29 mouse cellular contexts compared by ENCODE assay signal in the genomic region with DNA sequence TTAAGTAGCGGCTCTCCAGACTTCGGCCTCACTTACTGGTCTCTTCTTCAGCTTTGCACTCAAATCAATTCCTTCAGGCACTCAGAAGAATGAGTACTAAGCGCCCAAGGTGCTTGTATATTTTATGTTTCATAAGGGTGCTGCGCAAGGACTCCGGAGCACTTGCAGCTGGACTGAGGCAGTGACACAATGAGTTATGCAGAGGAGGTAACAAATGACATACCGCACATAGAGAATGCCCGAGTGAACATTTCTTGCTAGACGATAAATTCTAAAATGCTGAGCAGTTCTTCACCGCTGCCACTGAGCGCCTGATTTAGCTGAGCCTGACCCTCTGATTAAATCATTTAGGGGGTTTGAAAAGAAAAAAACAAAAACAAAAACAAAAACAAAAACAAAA.
A peak's percentile ranks its signal among the peaks of the same experiment; 100 is the strongest.
DNase-seq lines count a peak whose midpoint lies in the region; ATAC-seq lines count a peak whose summit lies in the region.
"Had no signal": no experiment of that assay in that cellular context is flagged by ENCODE, and none has a peak within 500 bp of the region (broad histone marks: within the 10 kb centered on the region; RNA-seq: fewer than 3 reads in every experiment).

No protein-coding gene starts in this region.

- H3K27ac ChIP-seq in hindbrain, embryonic 15.5 days (replicated peaks): no peak overlapping the region
- H3K27ac ChIP-seq in hindbrain, embryonic 16.5 days (ENCODE audit: low read depth, low read length): no peak overlapping the region
- no peak overlapping the region for H3K27ac ChIP-seq in neural tube, embryonic 11.5 days (ENCODE audit: low read depth, low read length)
- H3K27ac ChIP-seq in neural tube, embryonic 12.5 days: no peak overlapping the region
- no peak overlapping the region for H3K27ac ChIP-seq in neural tube, embryonic 14.5 days (ENCODE audit: low read depth, low read length)
- H3K27ac ChIP-seq in liver, embryonic 11.5 days (ENCODE audit: low read depth, low read length): no peak overlapping the region
- H3K27ac ChIP-seq: embryonic facial prominence, embryonic 13.5 days; embryonic facial prominence, embryonic 15.5 days; forebrain, embryonic 10.5 days; forebrain, embryonic 12.5 days had no signal

- H3K4me2 ChIP-seq in hindbrain, embryonic 15.5 days: 0 out of 2 replicates have a peak overlapping the region, but pooled peaks have one; percentile 4
- no peak overlapping the region for H3K4me2 ChIP-seq in hindbrain, embryonic 16.5 days (ENCODE audit: low read length)
- H3K4me2 ChIP-seq in neural tube, embryonic 11.5 days (ENCODE audit: low read depth): no peak overlapping the region
- no peak overlapping the region for H3K4me2 ChIP-seq in neural tube, embryonic 12.5 days (replicated peaks)
- no peak overlapping the region for H3K4me2 ChIP-seq in neural tube, embryonic 14.5 days (ENCODE audit: low read depth, low read length)
- no peak overlapping the region for H3K4me2 ChIP-seq in liver, embryonic 11.5 days
- H3K4me2 ChIP-seq: embryonic facial prominence, embryonic 13.5 days; embryonic facial prominence, embryonic 15.5 days; forebrain, embryonic 12.5 days had no signal

- H3K9ac ChIP-seq in hindbrain, embryonic 15.5 days: no peak overlapping the region
- no peak overlapping the region for H3K9ac ChIP-seq in hindbrain, embryonic 16.5 days (ENCODE audit: low read depth, low read length)
- no peak overlapping the region for H3K9ac ChIP-seq in neural tube, embryonic 11.5 days (ENCODE audit: low read length)
- no peak overlapping the region for H3K9ac ChIP-seq in neural tube, embryonic 12.5 days
- no peak overlapping the region for H3K9ac ChIP-seq in neural tube, embryonic 14.5 days (replicated peaks; ENCODE audit: low read depth, low read length)
- no peak overlapping the region for H3K9ac ChIP-seq in liver, embryonic 11.5 days (ENCODE audit: low read depth, low read length)
- H3K9ac ChIP-seq: embryonic facial prominence, embryonic 13.5 days; embryonic facial prominence, embryonic 15.5 days; forebrain, embryonic 12.5 days had no signal

- WGBS in hindbrain, embryonic 15.5 days: 72% methylated on average over 10 of the region's 10 CpGs
- WGBS in hindbrain, embryonic 16.5 days: 71% methylated on average over 10 of the region's 10 CpGs
- 80% methylated on average over 10 of the region's 10 CpGs for WGBS in neural tube, embryonic 11.5 days
- WGBS in neural tube, embryonic 12.5 days: 67% methylated on average over 10 of the region's 10 CpGs
- 54% methylated on average over 10 of the region's 10 CpGs for WGBS in neural tube, embryonic 14.5 days
- 89% methylated on average over 10 of the region's 10 CpGs for WGBS in liver, embryonic 11.5 days

- H3K9me3 ChIP-seq in hindbrain, embryonic 15.5 days: no peaks in the 10 kb centered on the region
- no peaks in the 10 kb centered on the region for H3K9me3 ChIP-seq in hindbrain, embryonic 16.5 days (ENCODE audit: control insufficient read depth, low read length)
- H3K9me3 ChIP-seq in neural tube, embryonic 11.5 days (ENCODE audit: control insufficient read depth, low read length): no peaks in the 10 kb centered on the region
- no peaks in the 10 kb centered on the region for H3K9me3 ChIP-seq in neural tube, embryonic 12.5 days
- no peaks in the 10 kb centered on the region for H3K9me3 ChIP-seq in neural tube, embryonic 14.5 days (ENCODE audit: control insufficient read depth, low read length)
- H3K9me3 ChIP-seq in liver, embryonic 11.5 days (ENCODE audit: control insufficient read depth, low read length): no peaks in the 10 kb centered on the region
- H3K9me3 ChIP-seq: embryonic facial prominence, embryonic 13.5 days; embryonic facial prominence, embryonic 15.5 days; forebrain, embryonic 10.5 days; forebrain, embryonic 12.5 days had no signal

- no peak for ATAC-seq in hindbrain, embryonic 15.5 days (ENCODE audit: low FRiP score, low read depth)
- no peak for ATAC-seq in hindbrain, embryonic 16.5 days
- ATAC-seq in neural tube, embryonic 11.5 days (ENCODE audit: insufficient read depth, low FRiP score, low TSS enrichment): peak; percentile 41; the same call in 1 of the 2 replicates
- peak; percentile 63; the same call in 1 of the 2 replicates for ATAC-seq in neural tube, embryonic 12.5 days (ENCODE audit: low FRiP score, low read depth)
- peak; percentile 72 for ATAC-seq in neural tube, embryonic 14.5 days (ENCODE audit: low read depth)
- no peak for ATAC-seq in liver, embryonic 11.5 days (replicated peaks; ENCODE audit: low FRiP score)
- ATAC-seq: activated CD4-positive, CD25-positive, alpha-beta regulatory T cell, adult 4 months; CD4-positive, CD25-positive, alpha-beta regulatory T cell, adult 4 months; forebrain, embryonic 14.5 days; Patski had no signal

- no peak for DNase-seq in neural tube, embryonic 11.5 days (ENCODE audit: low spot score)
- DNase-seq in neural tube, embryonic 10.5 days (ENCODE audit: extremely low spot score, low spot score): no peak
- DNase-seq in liver, embryonic 11.5 days (ENCODE audit: low spot score): no peak
- DNase-seq in yolk sac, embryonic 10.5 days (ENCODE audit: low spot score): no peak
- DNase-seq: adrenal gland, adult 8-10 months; adrenal gland, postnatal 14 days; B cell, adult 2 months; cerebellum, adult 11 months; cerebellum, adult 18-20 months; cerebellum, adult 8-10 months; cerebellum, adult 9-11 months; cerebellum, postnatal 14 days; cerebellum, postnatal 36 days; embryo, embryonic 11 days had no signal

- H3K4me1 ChIP-seq in hindbrain, embryonic 15.5 days (replicated peaks): no peaks in the 10 kb centered on the region; the same call in 1 of the 2 replicates
- no peaks in the 10 kb centered on the region for H3K4me1 ChIP-seq in hindbrain, embryonic 16.5 days (ENCODE audit: control insufficient read depth, insufficient read depth, low read depth, low read length)
- no peaks in the 10 kb centered on the region for H3K4me1 ChIP-seq in neural tube, embryonic 11.5 days (ENCODE audit: control insufficient read depth, insufficient read depth, low read length)
- H3K4me1 ChIP-seq in neural tube, embryonic 12.5 days: no peaks in the 10 kb centered on the region
- 0 out of 2 replicates have a peak, but pooled peaks cover 2% of the 10 kb centered on the region for H3K4me1 ChIP-seq in neural tube, embryonic 14.5 days (ENCODE audit: control insufficient read depth, insufficient read depth, low read length)
- no peaks in the 10 kb centered on the region for H3K4me1 ChIP-seq in liver, embryonic 11.5 days (replicated peaks; ENCODE audit: control insufficient read depth, insufficient read depth, low read length)
- H3K4me1 ChIP-seq: embryonic facial prominence, embryonic 13.5 days; embryonic facial prominence, embryonic 15.5 days; forebrain, embryonic 10.5 days; forebrain, embryonic 12.5 days had no signal

- no peaks in the 10 kb centered on the region for H3K27me3 ChIP-seq in hindbrain, embryonic 15.5 days
- H3K27me3 ChIP-seq in hindbrain, embryonic 16.5 days (replicated peaks; ENCODE audit: control insufficient read depth, insufficient read depth, low read length): no peaks in the 10 kb centered on the region
- no peaks in the 10 kb centered on the region for H3K27me3 ChIP-seq in neural tube, embryonic 11.5 days (ENCODE audit: control insufficient read depth, insufficient read depth, low read length)
- H3K27me3 ChIP-seq in neural tube, embryonic 12.5 days (replicated peaks): no peaks in the 10 kb centered on the region
- H3K27me3 ChIP-seq in neural tube, embryonic 14.5 days (ENCODE audit: control insufficient read depth, insufficient read depth, low read length): no peaks in the 10 kb centered on the region
- H3K27me3 ChIP-seq in liver, embryonic 11.5 days (replicated peaks; ENCODE audit: control insufficient read depth, insufficient read depth, low read length): no peaks in the 10 kb centered on the region
- H3K27me3 ChIP-seq: CH12.LX; embryonic facial prominence, embryonic 13.5 days; embryonic facial prominence, embryonic 15.5 days; forebrain, embryonic 12.5 days; Patski had no signal

- no peaks in the 10 kb centered on the region for H3K36me3 ChIP-seq in hindbrain, embryonic 15.5 days
- no peaks in the 10 kb centered on the region for H3K36me3 ChIP-seq in hindbrain, embryonic 16.5 days (ENCODE audit: control insufficient read depth, insufficient read depth, low read length)
- no peaks in the 10 kb centered on the region for H3K36me3 ChIP-seq in neural tube, embryonic 11.5 days (ENCODE audit: control insufficient read depth, insufficient read depth, low read length)
- H3K36me3 ChIP-seq in neural tube, embryonic 12.5 days: no peaks in the 10 kb centered on the region
- no peaks in the 10 kb centered on the region for H3K36me3 ChIP-seq in neural tube, embryonic 14.5 days (ENCODE audit: control insufficient read depth, insufficient read depth, low read length)
- no peaks in the 10 kb centered on the region for H3K36me3 ChIP-seq in liver, embryonic 11.5 days (ENCODE audit: control insufficient read depth, insufficient read depth, low read length)
- H3K36me3 ChIP-seq: embryonic facial prominence, embryonic 13.5 days; embryonic facial prominence, embryonic 15.5 days; forebrain, embryonic 10.5 days; forebrain, embryonic 12.5 days; G1E had no signal

- no peak overlapping the region for H3K4me3 ChIP-seq in hindbrain, embryonic 15.5 days
- no peak overlapping the region for H3K4me3 ChIP-seq in hindbrain, embryonic 16.5 days (ENCODE audit: low read length)
- H3K4me3 ChIP-seq in neural tube, embryonic 11.5 days (ENCODE audit: low read depth, low read length): no peak overlapping the region
- no peak overlapping the region for H3K4me3 ChIP-seq in neural tube, embryonic 12.5 days
- no peak overlapping the region for H3K4me3 ChIP-seq in neural tube, embryonic 14.5 days (ENCODE audit: low read depth, low read length)
- H3K4me3 ChIP-seq in liver, embryonic 11.5 days (ENCODE audit: low read depth, low read length): no peak overlapping the region
- H3K4me3 ChIP-seq: embryonic facial prominence, embryonic 13.5 days; embryonic facial prominence, embryonic 15.5 days; erythroblast, embryonic 14.5 days; forebrain, embryonic 10.5 days; forebrain, embryonic 12.5 days had no signal

Comparison
In these comparisons a context has a peak if more than half of its experiments do, and no peak if none do; other contexts are left out.
1. ATAC-seq: peak in neural tube, embryonic 11.5 days (single experiment), neural tube, embryonic 12.5 days (single experiment) and neural tube, embryonic 14.5 days (single experiment); none in hindbrain, embryonic 15.5 days (single experiment), hindbrain, embryonic 16.5 days (single experiment) and liver, embryonic 11.5 days (single experiment).